Mouse (Mus musculus) cortical plate, adult 2 months (tissue): ENCODE data around the gene Meis1.

Source experiments
- CTCF ChIP-seq: fragments of 200-500 bp; IDR thresholded peaks from 2 replicates; pipeline ENCODE4 v1.5.1; 2011; ENCODE audit warnings: mild to moderate bottlenecking, control low read depth, low read length; ENCODE audit not compliant: insufficient read depth; ENCODE audit errors: extremely low read depth
- POLR2A ChIP-seq: fragments of 200-500 bp; IDR thresholded peaks from 2 replicates; pipeline ENCODE4 v1.6.1; 2011; ENCODE audit warnings: mild to moderate bottlenecking, low read length, control low read depth; ENCODE audit not compliant: insufficient read depth; ENCODE audit errors: extremely low read depth

DNA sequence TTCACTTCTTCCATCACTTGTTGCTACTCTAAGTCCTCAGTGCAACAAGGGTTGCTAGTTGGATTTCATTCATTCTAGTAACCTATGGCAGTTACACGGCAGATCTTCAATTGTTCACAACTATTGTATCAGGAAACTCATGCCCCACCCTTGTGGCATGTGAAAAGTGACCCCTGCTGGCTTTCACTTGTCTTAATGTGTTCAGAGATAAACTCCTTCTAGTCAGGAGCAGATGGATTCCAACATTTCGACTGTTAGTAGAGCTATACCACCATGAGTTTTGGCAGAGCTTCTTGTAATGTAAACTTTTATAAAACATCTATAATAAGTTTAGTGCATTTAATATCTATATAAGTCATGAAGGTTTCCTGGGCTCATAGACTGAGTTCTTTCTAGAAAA is 75.8 kb downstream of the Meis1 start:
- no peak for TF ChIP-seq POLR2A
- no peak for TF ChIP-seq CTCF
